Mouse (Mus musculus) brain, embryonic 14.5 days (tissue): Measurements from ENCODE around the gene Plekhn1. TPM values are rescaled to one million over a fixed set of nuclear protein-coding genes. Genes with fewer than 3 reads are reported as not detected.

ENCODE experiments used
- DNase-seq: peaks from one replicate; pipeline ENCODE4 v3.0.0-alpha.2; 2011; ENCODE audit warnings: low read depth
- CTCF ChIP-seq: fragments of 200-500 bp; IDR thresholded peaks from 2 replicates; pipeline ENCODE4 v1.5.1; 2012; ENCODE audit warnings: inconsistent platforms, mild to moderate bottlenecking, moderate library complexity, borderline replicate concordance; ENCODE audit not compliant: insufficient read depth, insufficient read length; ENCODE audit errors: extremely low read depth
- POLR2A ChIP-seq: fragments of 200-500 bp; IDR thresholded peaks from 2 replicates; pipeline ENCODE4 v1.6.1; 2012; ENCODE audit warnings: mild to moderate bottlenecking, inconsistent platforms, borderline replicate concordance; ENCODE audit not compliant: poor library complexity, insufficient read depth, insufficient read length, severe bottlenecking; ENCODE audit errors: extremely low read depth
- polyA plus RNA-seq: library from polyadenylated mRNA; depleted of rRNA; stranded (reverse); fragments of >200 nt; gene quantifications from 2 replicates; pipeline ENCODE4 v1.2.3, GENCODE M21; 2012; rRNA removed

The Plekhn1 gene
- polyA plus RNA-seq = 86.7 and 116 TPM in 2 replicates

DNA sequence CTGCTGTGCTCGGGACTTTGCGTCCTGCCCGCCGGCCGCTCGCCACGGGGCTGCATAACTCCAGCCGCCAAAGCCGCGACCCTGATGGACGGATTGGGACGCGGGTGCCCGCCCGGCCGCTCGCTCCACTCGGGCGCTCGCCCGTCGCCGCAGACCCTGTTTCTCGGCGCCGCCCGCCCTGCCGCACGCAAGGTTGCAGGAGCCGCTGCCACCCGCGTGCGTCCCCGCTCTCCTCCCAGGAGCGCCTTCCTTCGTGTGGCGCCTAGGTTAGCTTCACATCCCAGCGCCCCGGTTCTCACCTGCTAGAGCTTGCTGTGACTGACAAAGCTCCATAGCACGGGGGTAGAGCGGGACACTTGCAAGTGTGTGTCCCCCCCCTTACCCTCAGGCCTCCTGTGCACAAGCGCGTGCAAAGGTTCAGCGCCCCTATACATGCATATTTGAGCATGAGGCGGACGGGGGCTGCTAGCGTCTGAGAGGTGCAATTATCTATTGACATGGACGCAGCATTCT, at the start of gene Plekhn1:
Gene Plekhn1 (minus strand): TSS at position 157 of the 513 bp plus-strand sequence.
- no peak for TF ChIP-seq CTCF
- TF ChIP-seq POLR2A = peak; percentile 49; the same call in 1 of the 2 replicates
- DNase-seq = peak; percentile 93

DNA sequence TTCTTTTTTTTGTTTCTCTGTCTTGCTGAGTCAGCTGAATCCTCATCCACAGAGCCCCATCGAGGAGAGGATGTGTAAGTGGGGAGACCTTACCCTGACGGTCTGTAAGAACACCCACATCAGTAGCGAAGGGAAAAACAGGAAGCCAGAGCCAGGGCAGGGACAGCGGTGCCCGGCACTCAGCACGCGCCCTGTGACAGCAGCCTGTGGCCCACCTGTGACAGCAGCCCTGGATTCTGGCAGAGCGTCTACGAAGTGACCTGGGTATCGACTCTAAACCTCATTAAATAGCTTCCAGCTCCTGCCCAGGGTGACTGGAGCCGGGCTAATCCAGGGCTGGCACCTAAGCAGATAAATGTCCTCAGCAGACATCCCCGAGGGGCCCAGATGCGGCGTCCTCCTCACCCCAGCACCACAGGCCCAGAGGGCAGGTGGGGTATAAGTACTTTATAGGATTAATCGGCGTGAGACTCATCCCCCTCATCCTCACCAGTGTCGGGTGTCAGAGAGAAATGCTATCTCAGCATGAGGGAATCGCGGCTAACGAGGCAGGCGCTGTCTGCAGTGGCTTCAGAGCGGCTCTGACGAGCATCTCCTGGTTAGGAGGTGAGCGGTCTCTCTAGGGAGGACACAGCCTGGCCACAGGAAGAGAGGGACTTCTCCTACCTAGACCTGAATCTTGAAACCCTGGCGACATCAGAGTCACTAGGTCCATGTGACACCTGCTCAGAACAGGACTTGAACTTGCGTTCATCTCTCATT, 20.6 kb upstream of the Plekhn1 start, which contains the start of gene Samd11:
Gene Samd11 (minus strand): TSS at position 580 of the 762 bp plus-strand sequence.
- no peak for DNase-seq
- TF ChIP-seq POLR2A (no peak), CTCF (no peak)

DNA sequence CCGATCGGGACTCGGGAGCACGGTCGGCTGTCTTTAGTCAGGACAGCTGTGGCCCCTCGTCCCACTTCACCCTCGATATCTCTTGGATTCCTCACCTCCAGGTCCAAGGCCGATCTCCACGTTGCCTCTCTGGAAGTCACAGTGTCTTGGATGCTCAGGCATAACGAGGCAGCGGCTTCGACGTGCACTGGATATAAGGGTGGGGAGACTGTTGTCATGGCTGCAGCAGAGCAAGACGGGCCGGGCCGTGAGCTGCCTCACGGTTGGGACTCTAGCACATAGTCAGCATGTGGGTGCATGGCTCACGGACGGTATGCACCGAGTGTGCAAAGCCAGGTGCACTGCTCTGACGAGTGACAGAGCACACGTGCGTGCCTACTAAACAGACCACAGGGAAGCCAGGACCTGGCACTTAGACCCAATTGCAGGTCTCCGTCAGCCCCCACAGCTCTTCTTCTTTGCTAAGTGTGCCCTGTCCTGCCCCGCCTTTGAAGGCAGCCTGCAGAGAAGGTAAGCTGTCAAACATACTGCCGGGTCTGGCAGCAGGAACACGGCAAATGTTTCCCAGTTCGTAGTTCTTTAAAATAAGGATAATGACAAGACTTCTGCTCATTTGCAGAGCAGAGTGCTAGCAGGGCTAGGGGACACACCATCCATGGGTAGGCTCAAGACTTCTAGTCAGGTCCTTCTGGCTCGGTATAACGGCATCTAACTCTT, 19.9 kb upstream of the Plekhn1 start:
- peak; percentile 55 for DNase-seq
- TF ChIP-seq CTCF (no peak), POLR2A (no peak)

DNA sequence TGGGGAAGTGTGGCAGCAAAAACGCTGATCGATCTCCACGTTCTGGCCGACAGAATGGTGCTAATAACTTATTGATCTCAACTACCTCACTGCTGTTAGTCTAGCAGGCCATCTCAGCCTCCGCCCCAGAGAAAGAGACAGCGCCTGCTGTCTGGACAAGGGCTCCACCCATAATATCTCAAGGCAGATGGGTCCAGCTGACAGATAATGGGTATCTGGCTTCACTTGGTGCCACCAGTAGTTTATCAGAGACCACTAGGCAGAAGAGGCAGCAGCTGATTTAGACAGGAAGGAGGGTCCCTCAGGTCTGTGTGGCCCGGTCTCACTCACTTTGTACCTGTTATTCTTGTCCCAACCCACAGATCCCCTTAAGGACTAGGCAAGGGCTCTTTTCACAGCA, 18.4 kb upstream of the Plekhn1 start:
- TF ChIP-seq POLR2A (no peak), CTCF (no peak)
- no peak for DNase-seq

DNA sequence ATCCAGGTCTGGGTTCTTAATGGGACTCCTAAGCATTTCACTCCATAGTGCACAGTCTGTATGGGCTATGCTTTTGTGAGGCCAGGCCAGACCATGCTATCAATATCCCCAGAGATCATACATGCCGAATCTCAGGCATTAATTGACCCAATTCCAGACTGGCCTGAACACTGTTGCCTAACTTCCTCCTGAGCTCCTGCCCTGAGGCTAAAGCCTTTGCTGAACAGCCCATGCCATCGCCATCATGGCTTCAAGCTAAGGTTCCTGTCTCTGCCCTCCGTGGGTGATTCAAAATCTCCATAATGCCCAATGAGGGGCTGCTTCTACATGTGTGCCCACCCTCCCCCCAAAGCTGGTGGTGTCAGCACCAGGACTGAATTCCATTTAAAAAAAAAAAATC, 18.0 kb upstream of the Plekhn1 start:
- TF ChIP-seq CTCF = no peak
- TF ChIP-seq POLR2A = no peak
- DNase-seq = no peak

DNA sequence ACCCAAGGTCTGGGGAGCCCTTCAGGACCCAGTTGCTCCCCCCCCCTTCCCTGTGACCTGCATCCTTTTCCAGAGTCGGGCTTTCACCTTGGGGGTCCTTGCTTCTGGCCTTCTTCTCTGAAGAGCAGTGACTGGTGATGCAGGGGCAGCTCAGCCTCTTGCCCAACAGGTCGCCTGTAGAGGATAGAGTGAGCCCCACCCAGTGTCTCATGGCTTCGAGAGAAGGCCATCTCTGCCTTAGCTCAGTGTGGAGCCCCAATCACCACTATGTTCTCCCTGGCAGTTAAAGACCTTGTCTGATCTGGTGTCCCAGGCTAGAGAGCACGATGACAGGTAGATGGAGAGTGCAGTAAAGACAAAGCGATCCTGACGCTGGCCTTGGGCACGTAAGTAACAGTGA, 17.5 kb upstream of the Plekhn1 start:
- TF ChIP-seq POLR2A (no peak), CTCF (no peak)
- no peak for DNase-seq

DNA sequence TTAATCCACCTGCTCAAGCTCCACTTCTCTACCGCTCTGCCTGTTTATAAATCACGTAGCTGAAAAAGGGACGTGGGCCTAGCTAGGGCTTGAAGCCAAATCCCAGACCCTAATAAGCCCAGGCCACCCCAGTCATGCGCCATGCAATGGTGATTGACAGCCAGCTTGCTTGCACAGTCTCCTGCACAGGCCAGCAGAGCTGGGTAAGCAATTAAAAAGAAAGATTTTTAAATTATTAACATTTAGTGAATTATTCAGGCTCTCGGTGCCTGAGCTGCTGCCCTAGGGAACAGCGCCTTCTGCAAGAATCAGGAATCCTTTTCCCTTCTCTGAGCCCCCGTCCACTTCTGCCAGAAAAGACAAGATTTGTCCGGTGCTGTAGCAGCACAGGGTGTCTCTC, 16.4 kb upstream of the Plekhn1 start:
- peak; percentile 55 for DNase-seq
- TF ChIP-seq CTCF (no peak), POLR2A (no peak)

DNA sequence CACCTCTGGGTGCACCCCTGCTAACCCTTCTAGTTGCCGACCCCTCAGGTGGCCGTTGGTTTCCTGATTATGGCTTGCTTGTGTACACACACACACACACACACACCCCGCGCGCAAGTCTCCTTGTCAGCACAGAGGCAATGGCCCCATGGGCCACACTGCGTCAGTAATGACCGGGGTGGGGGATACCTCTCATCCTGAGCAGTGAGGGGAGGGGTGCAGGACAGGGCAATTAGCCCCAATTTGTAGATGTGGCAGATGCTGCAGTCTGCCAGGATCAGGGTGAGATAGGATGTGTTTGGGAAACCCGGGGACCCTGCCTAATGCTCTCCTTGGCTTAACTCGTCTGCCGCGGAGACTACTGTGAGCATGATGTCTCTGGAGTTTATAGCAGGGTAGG, 14.9 kb upstream of the Plekhn1 start:
- TF ChIP-seq POLR2A = no peak
- no peak for TF ChIP-seq CTCF
- DNase-seq = no peak

DNA sequence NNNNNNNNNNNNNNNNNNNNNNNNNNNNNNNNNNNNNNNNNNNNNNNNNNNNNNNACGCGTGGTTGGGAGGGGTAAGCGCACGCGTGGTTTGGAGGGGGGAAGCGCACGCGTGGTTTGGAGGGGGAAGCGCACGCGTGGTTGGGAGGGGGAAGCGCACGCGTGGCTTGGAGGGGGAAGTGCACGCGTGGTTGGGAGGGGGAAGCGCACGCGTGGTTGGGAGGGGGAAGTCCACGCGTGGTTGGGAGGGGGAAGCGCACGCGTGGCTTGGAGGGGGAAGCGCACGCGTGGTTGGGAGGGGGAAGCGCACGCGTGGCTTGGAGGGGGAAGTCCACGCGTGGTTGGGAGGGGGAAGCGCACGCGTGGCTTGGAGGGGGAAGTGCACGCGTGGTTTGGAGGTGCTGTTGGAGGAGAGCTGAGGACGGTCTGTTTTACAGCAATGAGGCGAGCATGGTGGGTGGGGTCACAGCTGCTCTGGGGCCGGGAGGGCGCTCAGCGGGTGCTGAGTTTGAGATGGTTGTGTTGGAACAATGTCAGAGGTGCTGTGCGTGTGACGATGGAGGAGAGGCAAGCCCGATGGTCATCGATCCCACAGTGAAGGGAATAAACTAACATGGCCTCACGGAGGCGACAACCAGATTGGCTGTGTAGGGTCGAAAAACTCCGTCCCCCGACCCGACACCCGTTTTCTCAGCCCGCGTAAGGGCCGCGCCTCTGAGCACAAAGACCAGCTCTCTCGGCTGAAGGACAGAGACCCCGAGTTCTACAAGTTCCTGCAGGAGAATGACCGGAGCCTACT, 2.2 kb upstream of the Plekhn1 start:
- TF ChIP-seq POLR2A = no peak
- TF ChIP-seq CTCF = no peak
- no peak for DNase-seq

DNA sequence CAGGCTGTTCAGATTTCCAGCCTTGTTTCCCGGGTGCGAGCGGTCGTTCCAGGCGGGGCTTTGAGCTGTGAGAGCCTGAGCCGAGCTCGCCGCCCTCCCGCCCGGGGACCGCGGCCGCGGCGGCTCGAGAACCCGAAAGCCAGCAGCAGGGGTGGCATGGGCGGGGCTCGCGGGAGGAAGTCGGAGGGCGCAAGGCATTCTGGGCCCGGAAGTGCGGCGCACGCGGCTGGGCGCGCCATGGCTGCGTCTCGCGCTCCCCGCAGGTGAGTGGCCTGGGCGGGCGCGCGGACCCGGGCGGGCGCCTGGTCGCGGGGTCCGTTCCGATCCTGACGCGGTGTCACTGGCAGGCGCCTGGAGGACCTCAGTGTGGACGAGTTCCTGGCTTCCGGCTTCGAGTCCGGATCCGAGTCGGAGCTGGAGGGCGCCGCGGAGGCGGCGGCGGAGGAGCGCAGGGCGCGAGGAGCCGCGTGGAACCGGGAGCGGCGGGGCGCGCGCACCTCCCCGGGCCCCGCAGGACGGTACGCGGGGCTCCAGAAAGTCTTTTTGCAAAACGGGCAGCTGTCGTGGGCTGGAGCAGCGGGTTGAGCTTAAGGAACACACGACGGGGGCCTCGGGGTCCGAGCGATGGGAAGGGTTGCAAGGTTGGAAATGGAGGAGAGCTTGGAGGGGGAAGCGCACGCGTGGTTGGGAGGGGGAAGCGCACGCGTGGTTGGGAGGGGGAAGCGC, 1.3 kb upstream of the Plekhn1 start, which contains the start of gene Noc2l:
Gene Noc2l (plus strand): TSS at position 203 of the 726 bp plus-strand sequence.
- DNase-seq = peak; percentile 98
- TF ChIP-seq POLR2A = peak; percentile 97
- no peak for TF ChIP-seq CTCF
